Mouse (Mus musculus) intestine, embryonic 16.5 days (tissue): ENCODE data around the gene Tmem128. TPM values are rescaled to one million over a fixed set of nuclear protein-coding genes. Genes with fewer than 3 reads are reported as not detected.
A peak's percentile ranks its signal among the peaks of the same experiment; 100 is the strongest.

ENCODE experiments used
- ATAC-seq: fragments of 200-750 bp; cut with Nextera tagmentation; 2 replicates; pipeline ENCODE4 v1.8.0; 2017; ENCODE audit warnings: moderate TSS enrichment, moderate library complexity
- H3K27ac ChIP-seq: fragments of 300-500 bp; sonication (generic); 2 replicates; pipeline ENCODE4 v1.5.1; 2014; ENCODE audit warnings: mild to moderate bottlenecking, low read length
- H3K27me3 ChIP-seq: fragments of 300-500 bp; sonication (generic); replicated peaks from 2 replicates; pipeline ENCODE4 v1.6.1; 2014; ENCODE audit warnings: low read length, control low read depth, mixed read lengths; ENCODE audit not compliant: control insufficient read depth, insufficient read depth
- H3K36me3 ChIP-seq: fragments of 300-500 bp; sonication (generic); 2 replicates; pipeline ENCODE4 v1.6.1; 2014; ENCODE audit warnings: low read length, control low read depth; ENCODE audit not compliant: control insufficient read depth, insufficient read depth
- H3K4me1 ChIP-seq: fragments of 300-500 bp; sonication (generic); 2 replicates; pipeline ENCODE4 v1.6.1; 2014; ENCODE audit warnings: low read length, control low read depth, mixed read lengths; ENCODE audit not compliant: control insufficient read depth, insufficient read depth
- H3K4me2 ChIP-seq: fragments of 300-500 bp; sonication (generic); 2 replicates; pipeline ENCODE4 v1.6.1; 2014; ENCODE audit warnings: low read depth, low read length, control low read depth
- H3K4me3 ChIP-seq: fragments of 300-500 bp; sonication (generic); 2 replicates; pipeline ENCODE4 v1.5.1; 2014; ENCODE audit warnings: mild to moderate bottlenecking, low read length
- H3K9ac ChIP-seq: fragments of 300-500 bp; sonication (generic); 2 replicates; pipeline ENCODE4 v1.6.1; 2014; ENCODE audit warnings: low read depth, low read length
- H3K9me3 ChIP-seq: fragments of 300-500 bp; sonication (generic); 2 replicates; pipeline ENCODE4 v1.6.1; 2016; ENCODE audit warnings: low read length, control low read depth; ENCODE audit not compliant: control insufficient read depth
- WGBS: fragments of 180-500 bp; shearing (Covaris S2); extraction: QIAGEN DNeasy Blood & Tissue Kit; methylation state at CpG from one replicate; pipeline ENCODE4 v1.1.7; 2014; 5-methylcytosine and 5-hydroxymethylcytosine counted together
- polyA plus RNA-seq: library from polyadenylated mRNA; unstranded; fragments of >200 nt; fragmentation: Nextera tagmentation; extraction: Ambion mirVana; gene quantifications from 2 replicates; pipeline ENCODE4 v1.2.1, GENCODE M21; 2015

Tmem128 gene
- polyA plus RNA-seq, 1 experiment from 2014 or later = 62.9 TPM

- Histone ChIP-seq H3K4me3 (no peak overlapping the region), H3K9ac (no peak overlapping the region), H3K27me3 (no peaks in the 10 kb centered on the region), H3K9me3 (no peaks in the 10 kb centered on the region), H3K27ac (no peak overlapping the region), H3K36me3 (no peaks in the 10 kb centered on the region), H3K4me2 (no peak overlapping the region), H3K4me1 (no peaks in the 10 kb centered on the region)
- no peak for ATAC-seq
- 72% methylated on average over 2 of the region's 2 CpGs for WGBS
Observed at GRCm38 (mm10) chr5:38305241-38305640, 45.3 kb downstream of the Tmem128 start.

DNA sequence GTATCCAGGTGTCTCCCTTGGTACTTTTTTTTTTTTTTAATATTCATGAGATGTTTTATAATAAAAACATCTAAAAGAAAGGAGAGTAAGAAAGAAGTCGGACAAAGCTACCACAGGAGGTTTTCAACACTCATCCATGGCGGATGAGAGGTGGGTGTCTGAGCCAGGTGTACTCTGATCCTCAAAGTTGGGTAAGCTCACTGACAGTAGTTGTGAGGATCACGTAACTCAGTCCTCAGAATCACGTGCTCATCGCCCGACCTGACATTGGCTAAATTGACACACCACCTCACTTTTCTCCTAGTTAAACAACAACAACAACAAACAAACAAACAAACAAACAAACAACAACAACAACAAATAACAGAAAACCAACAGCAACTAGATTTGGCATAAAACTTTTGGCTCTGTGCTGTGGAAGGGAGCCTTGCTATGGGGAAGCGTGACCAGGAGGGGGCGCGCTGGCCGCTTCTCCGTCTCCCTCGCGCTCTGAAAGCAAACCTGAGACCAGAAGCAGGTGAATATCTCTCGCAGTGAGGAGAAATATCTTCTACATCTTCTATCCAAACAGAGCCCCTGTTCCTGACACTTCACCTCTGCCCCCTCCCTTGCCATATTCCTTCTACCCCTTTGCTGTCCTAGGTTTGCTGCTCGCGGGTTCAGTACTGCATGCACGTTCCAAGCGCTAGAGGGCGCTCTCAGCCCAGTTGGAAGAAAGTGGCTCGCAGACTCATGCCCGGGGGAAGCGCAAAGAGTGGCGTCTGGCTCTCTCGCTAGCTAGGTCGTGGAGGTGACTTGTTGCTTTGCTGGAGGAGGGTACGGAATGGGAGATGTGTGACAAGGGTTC lies 47.5 kb downstream of the Tmem128 start:
- peak overlapping the region; percentile 61 for H3K4me2 ChIP-seq
- 10% methylated on average over 26 of the region's 26 CpGs for WGBS
- no peaks in the 10 kb centered on the region for H3K27me3 ChIP-seq
- no peaks in the 10 kb centered on the region for H3K4me1 ChIP-seq
- no peaks in the 10 kb centered on the region for H3K36me3 ChIP-seq
- H3K4me3 ChIP-seq = peak overlapping the region; percentile 41
- H3K9ac ChIP-seq = no peak overlapping the region
- no peak overlapping the region for H3K27ac ChIP-seq
- ATAC-seq = peak; percentile 92
- no peaks in the 10 kb centered on the region for H3K9me3 ChIP-seq

DNA sequence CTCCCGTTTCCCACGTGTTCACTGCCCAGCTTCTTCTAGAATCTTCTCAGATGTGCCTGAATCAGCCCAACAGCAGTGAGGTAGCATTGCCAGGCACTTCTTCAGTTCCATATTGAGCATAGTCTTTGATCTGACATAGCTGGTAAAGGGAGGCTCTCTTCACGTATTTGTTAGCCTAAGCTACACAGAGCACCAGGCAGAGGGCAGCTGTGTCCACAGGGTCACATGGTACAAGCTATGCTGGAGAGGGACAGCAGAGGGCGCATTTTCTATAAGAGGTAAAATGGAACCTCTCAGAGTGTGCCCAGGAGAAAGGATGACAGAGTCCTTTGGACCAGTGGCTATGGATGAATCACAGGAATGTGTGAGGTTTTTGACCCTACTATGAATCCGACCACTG lies 48.9 kb downstream of the Tmem128 start:
- Histone ChIP-seq H3K27ac (no peak overlapping the region), H3K36me3 (no peaks in the 10 kb centered on the region), H3K9me3 (no peaks in the 10 kb centered on the region), H3K9ac (no peak overlapping the region), H3K4me3 (no peak overlapping the region), H3K4me2 (no peak overlapping the region), H3K27me3 (no peaks in the 10 kb centered on the region), H3K4me1 (no peaks in the 10 kb centered on the region)
- peak; percentile 61 for ATAC-seq
- WGBS = 54% methylated on average over 5 of the region's 5 CpGs

- WGBS = 63% methylated on average over 3 of the region's 3 CpGs
- Histone ChIP-seq H3K36me3 (no peaks in the 10 kb centered on the region), H3K4me3 (no peak overlapping the region), H3K27me3 (no peaks in the 10 kb centered on the region), H3K4me1 (no peaks in the 10 kb centered on the region), H3K4me2 (no peak overlapping the region), H3K9ac (no peak overlapping the region), H3K27ac (no peak overlapping the region), H3K9me3 (no peaks in the 10 kb centered on the region)
- ATAC-seq = no peak
Observed at GRCm38 (mm10) chr5:38309795-38310194, 49.8 kb downstream of the Tmem128 start.

Other genes with a start within 250 kb of the Tmem128 start
- gene Stx18, start 221.4 kb upstream of the Tmem128 start, polyA plus RNA-seq = 34.4 and 35.8 TPM in 2 replicates
- 44.1 and 50.3 TPM in 2 replicates for gene Nsg1, start 100.3 kb upstream of the Tmem128 start, polyA plus RNA-seq
- 7.8 and 9.9 TPM in 2 replicates for gene Zbtb49, start 39.7 kb upstream of the Tmem128 start, polyA plus RNA-seq
- 66.3 and 81.5 TPM in 2 replicates for gene Lyar, start 39.7 kb upstream of the Tmem128 start, polyA plus RNA-seq
- gene Otop1, start 15.8 kb downstream of the Tmem128 start, polyA plus RNA-seq = 0.04 TPM in 1 of 2 replicates, not detected in the other
- gene Drd5, start 59.2 kb downstream of the Tmem128 start, polyA plus RNA-seq = not detected in 2 replicates
- 2.5 and 2.6 TPM in 2 replicates for gene Slc2a9, start 243.0 kb downstream of the Tmem128 start, polyA plus RNA-seq